Mouse (Mus musculus): Measurements from ENCODE around the gene Gm10220.
"Not testable (repeated sequence)": the region's sequence is repeated elsewhere in the genome, so short reads cannot be mapped to it uniquely, and the experiment has no call there.

Gene Gm10220

GRCm38 (mm10) chr5:26121321-26121720 lies at the start of gene Gm10220:
TSS of gene Gm10220 (minus strand) at chr5:26121421.
- DNase-seq (ENCODE audit: low read depth, low spot score), result not testable (repeated sequence)

DNA sequence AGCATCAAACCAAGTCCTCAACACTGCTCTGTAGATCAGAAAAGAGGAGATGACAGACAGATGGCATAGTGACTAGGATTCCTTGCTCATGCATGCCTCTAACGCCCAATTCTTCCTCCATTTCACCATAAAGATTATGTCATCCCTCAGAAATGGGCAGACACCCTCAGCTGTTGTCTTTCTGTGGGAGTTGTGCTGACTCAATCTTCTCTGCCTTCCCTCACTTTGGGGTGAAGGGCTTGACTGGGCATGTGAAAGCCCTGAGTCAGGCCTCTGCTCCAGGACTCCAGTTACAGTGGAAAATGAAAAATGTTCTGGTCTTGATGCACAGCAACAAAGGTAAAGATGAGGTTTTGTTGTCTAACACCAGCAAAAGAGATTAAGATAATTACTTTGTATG lies 48.6 kb upstream of the Gm10220 start:
- DNase-seq (ENCODE audit: low read depth, low spot score), result no peak

- DNase-seq (ENCODE audit: low read depth, low spot score), result no peak
Observed at GRCm38 (mm10) chr5:26165791-26166165, 44.6 kb upstream of the Gm10220 start.

GRCm38 (mm10) chr5:26165036-26165790 lies 44.0 kb upstream of the Gm10220 start:
- DNase-seq (ENCODE audit: low read depth, low spot score), result peak; percentile 33

GRCm38 (mm10) chr5:26157396-26158170 lies 36.4 kb upstream of the Gm10220 start:
- DNase-seq (ENCODE audit: low read depth, low spot score), result peak; percentile 26

DNA sequence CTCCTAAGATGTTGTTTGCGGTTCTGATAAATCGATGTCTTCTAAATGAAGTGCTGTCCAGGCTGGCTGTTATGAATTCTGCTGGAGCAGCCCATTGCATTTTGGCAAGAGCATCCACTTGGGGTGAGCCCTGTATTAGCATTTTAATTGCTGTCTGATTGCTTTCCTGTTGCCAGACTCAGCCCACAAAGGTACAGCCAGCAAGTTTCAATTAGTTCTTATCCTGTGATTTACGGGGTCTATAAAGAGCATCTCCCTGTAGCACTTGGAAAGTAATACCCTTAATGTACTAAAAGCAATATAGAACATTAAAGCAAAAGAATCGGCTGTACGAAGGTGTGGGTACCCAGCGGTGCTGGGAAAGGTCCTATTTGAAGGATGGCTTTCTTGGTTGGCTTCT lies 21.7 kb upstream of the Gm10220 start:
- DNase-seq (ENCODE audit: low read depth, low spot score), result peak; percentile 8

GRCm38 (mm10) chr5:26105262-26105661 lies 16.0 kb downstream of the Gm10220 start, which contains the start of gene 5031410I06Rik:
TSS of gene 5031410I06Rik (minus strand) at chr5:26105362.
- DNase-seq (ENCODE audit: low read depth, low spot score), result not testable (repeated sequence)

DNA sequence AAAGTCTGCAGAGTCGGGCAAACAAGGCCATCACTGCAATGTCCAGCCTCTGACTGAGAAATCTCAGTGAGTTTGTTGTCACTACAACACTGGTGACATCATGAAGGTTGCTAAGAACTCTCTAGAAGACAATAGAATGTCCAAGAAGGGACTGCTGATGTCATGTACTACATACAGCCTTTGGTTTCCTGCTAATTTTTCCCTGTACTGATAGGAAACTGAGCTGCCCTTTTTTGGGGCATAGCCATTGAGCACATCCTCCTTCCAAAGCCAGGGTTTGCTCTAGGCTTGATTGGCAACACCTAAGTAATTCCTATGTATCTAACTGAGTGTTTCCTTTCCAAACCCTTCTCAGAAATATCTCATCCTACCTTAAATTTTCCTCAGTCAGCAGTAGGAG lies 32.0 kb downstream of the Gm10220 start, which contains the start of gene Gm10471:
Gene Gm10471 (minus strand): TSS at position 101 of the 400 bp plus-strand sequence.
- DNase-seq (ENCODE audit: low read depth, low spot score), result not testable (repeated sequence)

- peak; percentile 7 for DNase-seq (ENCODE audit: low read depth, low spot score)
Observed at GRCm38 (mm10) chr5:26079023-26079422, 42.2 kb downstream of the Gm10220 start.

DNA sequence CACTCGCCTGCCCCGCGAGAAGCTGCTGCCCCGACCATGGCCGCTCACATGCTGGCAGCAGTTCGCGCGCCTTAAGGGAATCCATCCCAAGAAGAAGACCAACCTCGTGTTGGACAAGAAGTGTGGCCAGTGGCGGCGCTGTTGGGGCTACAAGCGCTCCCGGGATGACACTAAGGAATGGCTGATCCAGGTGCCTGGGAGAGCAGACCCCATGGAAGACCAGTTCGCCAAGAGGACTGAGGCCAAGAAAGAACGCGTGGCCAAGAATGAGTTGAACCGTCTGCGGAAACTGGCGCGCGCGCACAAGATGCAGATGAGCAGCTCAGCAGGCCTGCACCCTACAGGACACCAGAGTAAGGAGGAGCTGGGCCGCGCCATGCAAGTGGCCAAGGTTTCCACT lies 50.5 kb downstream of the Gm10220 start:
- DNase-seq (ENCODE audit: low read depth, low spot score), result no peak
